Mouse (Mus musculus): ENCODE measurements at regions not wholly inside any gene's neighbourhood (a gene's known extent, or its start where the extent isn't known, plus 50 kb on each side); places are given as distances from the start of the nearest gene placed in this dataset.

- no peak for DNase-seq (ENCODE audit: low spot score)
Observed at GRCm38 (mm10) chr14:64511300-64511699, 407.2 kb downstream of the Prss52 start.

- no peak for DNase-seq (ENCODE audit: low spot score)
Observed at GRCm38 (mm10) chr14:64512726-64513125, 408.6 kb downstream of the Prss52 start.

- DNase-seq (ENCODE audit: low spot score) = no peak
Observed at GRCm38 (mm10) chr14:64517584-64518195, 413.6 kb downstream of the Prss52 start.

GRCm38 (mm10) chr14:64524641-64525040 is 420.6 kb downstream of the Prss52 start:
- no peak for DNase-seq (ENCODE audit: low spot score)

GRCm38 (mm10) chr14:64525302-64526078 is 421.4 kb downstream of the Prss52 start:
- DNase-seq (ENCODE audit: low spot score) = no peak

- DNase-seq (ENCODE audit: low spot score) = no peak
Observed at GRCm38 (mm10) chr14:64530541-64530940, 426.5 kb downstream of the Prss52 start.

- no peak for DNase-seq (ENCODE audit: low spot score)
Observed at GRCm38 (mm10) chr14:64531221-64531949, 427.3 kb downstream of the Prss52 start.

GRCm38 (mm10) chr14:64532351-64532750 is 428.3 kb downstream of the Prss52 start:
- no peak for DNase-seq (ENCODE audit: low spot score)

- no peak for DNase-seq (ENCODE audit: low spot score)
Observed at GRCm38 (mm10) chr14:64533591-64534151, 429.6 kb downstream of the Prss52 start.

- DNase-seq (ENCODE audit: low spot score) = no peak
Observed at GRCm38 (mm10) chr14:64534194-64534593, 430.1 kb downstream of the Prss52 start.

- no peak for DNase-seq (ENCODE audit: low spot score)
Observed at GRCm38 (mm10) chr14:64539436-64539835, 435.4 kb downstream of the Prss52 start.

GRCm38 (mm10) chr14:64545056-64545455 is 441.0 kb downstream of the Prss52 start:
- no peak for DNase-seq (ENCODE audit: low spot score)

- peak; percentile 26 for DNase-seq (ENCODE audit: low spot score)
Observed at GRCm38 (mm10) chr14:64546787-64547186, 442.7 kb downstream of the Prss52 start.

- no peak for DNase-seq (ENCODE audit: low spot score)
Observed at GRCm38 (mm10) chr14:64552951-64553350, 448.9 kb downstream of the Prss52 start.

GRCm38 (mm10) chr14:64556042-64556441 is 452.0 kb downstream of the Prss52 start:
- DNase-seq (ENCODE audit: low spot score) = no peak

- no peak for DNase-seq (ENCODE audit: low spot score)
Observed at GRCm38 (mm10) chr14:64557453-64557852, 453.4 kb downstream of the Prss52 start.

- DNase-seq (ENCODE audit: low spot score) = peak; percentile 20
Observed at GRCm38 (mm10) chr14:64568689-64569088, 464.6 kb downstream of the Prss52 start.

- no peak for DNase-seq (ENCODE audit: low spot score)
Observed at GRCm38 (mm10) chr14:64570951-64571350, 466.9 kb downstream of the Prss52 start.

- no peak for DNase-seq (ENCODE audit: low spot score)
Observed at GRCm38 (mm10) chr14:64572756-64573155, 468.7 kb downstream of the Prss52 start.

- no peak for DNase-seq (ENCODE audit: low spot score)
Observed at GRCm38 (mm10) chr14:64573773-64574172, 469.7 kb downstream of the Prss52 start.

GRCm38 (mm10) chr14:64574277-64574676 is 470.2 kb downstream of the Prss52 start:
- DNase-seq (ENCODE audit: low spot score) = no peak

GRCm38 (mm10) chr14:64574773-64575172 is 470.7 kb downstream of the Prss52 start:
- DNase-seq (ENCODE audit: low spot score) = no peak

- DNase-seq (ENCODE audit: low spot score) = no peak
Observed at GRCm38 (mm10) chr14:64575954-64576353, 471.9 kb downstream of the Prss52 start.

Data from ovary, postnatal 10 days (tissue).